Mouse (Mus musculus): Measurements from ENCODE around the gene Tshz2. TPM values are rescaled to one million over a fixed set of nuclear protein-coding genes. Genes with fewer than 3 reads are reported as not detected.
A peak's percentile ranks its signal among the peaks of the same experiment; 100 is the strongest.

The Tshz2 gene
- total RNA-seq, 2 experiments from 2014 or later = 38.7 to 40.3 TPM

GRCm38 (mm10) chr2:170094220-170094619 lies 461.4 kb downstream of the Tshz2 start:
- no peak for DNase-seq (ENCODE audit: extremely low spot score in 1 of 2, low spot score in 2 of 2)
- intact Hi-C loops (cut with DNase I) = no loop called here

GRCm38 (mm10) chr2:170094871-170095270 lies 462.1 kb downstream of the Tshz2 start:
- no peak for DNase-seq (ENCODE audit: extremely low spot score in 1 of 2, low spot score in 2 of 2)
- intact Hi-C loops (cut with DNase I) = no loop called here

- DNase-seq (ENCODE audit: extremely low spot score in 1 of 2, low spot score in 2 of 2) = peak; percentile 81 to 91
- intact Hi-C loops (cut with DNase I) = loop anchor here (5.0 kb wide), 1 partner anchor 1039 kb away; no protein-coding TSS in a partner anchor
These were observed 468.3 kb downstream of the Tshz2 start for GRCm38 (mm10) chr2:170101132-170101531.

- no peak for DNase-seq (ENCODE audit: extremely low spot score in 1 of 2, low spot score in 2 of 2)
- intact Hi-C loops (cut with DNase I) = loop anchor here (5.0 kb wide), 1 partner anchor 1040 kb away; no protein-coding TSS in a partner anchor
These were observed 469.1 kb downstream of the Tshz2 start for GRCm38 (mm10) chr2:170101932-170102331.

GRCm38 (mm10) chr2:170103341-170103740 lies 470.5 kb downstream of the Tshz2 start:
- intact Hi-C loops (cut with DNase I) = loop anchor here (5.0 kb wide), 1 partner anchor 1041 kb away; no protein-coding TSS in a partner anchor
- DNase-seq (ENCODE audit: extremely low spot score in 1 of 2, low spot score in 2 of 2) = no peak

GRCm38 (mm10) chr2:170103852-170104251 lies 471.0 kb downstream of the Tshz2 start:
- DNase-seq (ENCODE audit: extremely low spot score in 1 of 2, low spot score in 2 of 2) = peak; percentile 37 to 72
- intact Hi-C loops (cut with DNase I) = loop anchor here (5.0 kb wide), 1 partner anchor 1042 kb away; no protein-coding TSS in a partner anchor

- DNase-seq (ENCODE audit: extremely low spot score in 1 of 2, low spot score in 2 of 2) = no peak
- intact Hi-C loops (cut with DNase I) = loop anchor here (5.0 kb wide), 1 partner anchor 1042 kb away; no protein-coding TSS in a partner anchor
These were observed 471.6 kb downstream of the Tshz2 start for GRCm38 (mm10) chr2:170104396-170104795.

- intact Hi-C loops (cut with DNase I) = no loop called here
- DNase-seq (ENCODE audit: extremely low spot score in 1 of 2, low spot score in 2 of 2) = no peak
These were observed 473.2 kb downstream of the Tshz2 start for GRCm38 (mm10) chr2:170106000-170106399.

GRCm38 (mm10) chr2:170107791-170108190 lies 475.0 kb downstream of the Tshz2 start:
- DNase-seq (ENCODE audit: extremely low spot score in 1 of 2, low spot score in 2 of 2) = no peak
- intact Hi-C loops (cut with DNase I) = no loop called here

- DNase-seq (ENCODE audit: extremely low spot score in 1 of 2, low spot score in 2 of 2) = no peak
- intact Hi-C loops (cut with DNase I) = no loop called here
These were observed 476.7 kb downstream of the Tshz2 start for GRCm38 (mm10) chr2:170109528-170109927.

GRCm38 (mm10) chr2:170110306-170110705 lies 477.5 kb downstream of the Tshz2 start:
- intact Hi-C loops (cut with DNase I) = loop anchor here (10.0 kb wide), 2 partner anchors 174 to 294 kb away; no protein-coding TSS in a partner anchor

GRCm38 (mm10) chr2:170116704-170117281 lies 484.0 kb downstream of the Tshz2 start:
- intact Hi-C loops (cut with DNase I) = loop anchor here (5.0 to 10.0 kb wide), 5 partner anchors 168 to 391 kb away; no protein-coding TSS in a partner anchor
- peak; percentile 62 to 83 for DNase-seq (ENCODE audit: extremely low spot score in 1 of 2, low spot score in 2 of 2)

More at GRCm38 (mm10) chr2:170110306-170110705, 477.5 kb downstream of the Tshz2 start:
- no peak for DNase-seq (ENCODE audit: extremely low spot score in 1 of 2, low spot score in 2 of 2)

- intact Hi-C loops (cut with DNase I) = no loop called here
- no peak for DNase-seq (ENCODE audit: extremely low spot score in 1 of 2, low spot score in 2 of 2)
These were observed 487.6 kb downstream of the Tshz2 start for GRCm38 (mm10) chr2:170120139-170121027.

Other genes with a start within 250 kb of the Tshz2 start
- gene Gm11011, start 45.3 kb upstream of the Tshz2 start, total RNA-seq (2021) = not detected